Mouse (Mus musculus): ENCODE data around the gene Gm28048. TPM values are rescaled to one million over a fixed set of nuclear protein-coding genes. Genes with fewer than 3 reads are reported as not detected.
A peak's percentile ranks its signal among the peaks of the same experiment; 100 is the strongest.

The Gm28048 gene
- polyA plus RNA-seq, 1 experiment = 0.91 TPM

GRCm38 (mm10) chr11:22989786-22990185 is 7.9 kb upstream of the Gm28048 start:
- H3K4me1 ChIP-seq (ENCODE audit: control insufficient read depth, insufficient read depth, low read length) = peaks cover 3% of the 10 kb centered on the region; the same call in 1 of the 2 replicates
- TF ChIP-seq POLR2A (IDR thresholded peaks at IDR 0.05; ENCODE audit: control insufficient read depth, low read depth, low read length) (no peak), CTCF (IDR thresholded peaks at IDR 0.05; ENCODE audit: control insufficient read depth, insufficient read depth, insufficient replicate concordance, low read depth, low read length) (no peak)
- no peaks in the 10 kb centered on the region; the same call in none of the 2 replicates for H3K36me3 ChIP-seq (ENCODE audit: control insufficient read depth, insufficient read depth, low read length)
- H3K27me3 ChIP-seq (ENCODE audit: control insufficient read depth, insufficient read depth, low read length) = no peaks in the 10 kb centered on the region
- H3K4me3 ChIP-seq (ENCODE audit: control insufficient read depth, low read depth, low read length) = no peak overlapping the region; the same call in 1 of the 2 replicates
- no peak overlapping the region for H3K27ac ChIP-seq (ENCODE audit: control insufficient read depth, insufficient read depth, low read depth, low read length)

GRCm38 (mm10) chr11:22987357-22987756 is 5.5 kb upstream of the Gm28048 start:
- Histone ChIP-seq H3K36me3 (ENCODE audit: control insufficient read depth, insufficient read depth, low read length) (no peaks in the 10 kb centered on the region), H3K4me1 (ENCODE audit: control insufficient read depth, insufficient read depth, low read length) (peaks cover 3% of the 10 kb centered on the region; the same call in 1 of the 2 replicates), H3K4me3 (ENCODE audit: control insufficient read depth, low read depth, low read length) (no peak overlapping the region), H3K27ac (ENCODE audit: control insufficient read depth, insufficient read depth, low read depth, low read length) (no peak overlapping the region), H3K27me3 (ENCODE audit: control insufficient read depth, insufficient read depth, low read length) (no peaks in the 10 kb centered on the region)
- TF ChIP-seq CTCF (IDR thresholded peaks at IDR 0.05; ENCODE audit: control insufficient read depth, insufficient read depth, insufficient replicate concordance, low read depth, low read length) (no peak), POLR2A (IDR thresholded peaks at IDR 0.05; ENCODE audit: control insufficient read depth, low read depth, low read length) (no peak)

- H3K27ac ChIP-seq (ENCODE audit: control insufficient read depth, insufficient read depth, low read depth, low read length) = no peak overlapping the region
- H3K4me1 ChIP-seq (ENCODE audit: control insufficient read depth, insufficient read depth, low read length) = peaks cover 8% of the 10 kb centered on the region
- no peak overlapping the region for H3K4me3 ChIP-seq (ENCODE audit: control insufficient read depth, low read depth, low read length)
- no peaks in the 10 kb centered on the region for H3K27me3 ChIP-seq (ENCODE audit: control insufficient read depth, insufficient read depth, low read length)
- TF ChIP-seq POLR2A (IDR thresholded peaks at IDR 0.05; ENCODE audit: control insufficient read depth, low read depth, low read length) (no peak), CTCF (IDR thresholded peaks at IDR 0.05; ENCODE audit: control insufficient read depth, insufficient read depth, insufficient replicate concordance, low read depth, low read length) (no peak)
- no peaks in the 10 kb centered on the region for H3K36me3 ChIP-seq (ENCODE audit: control insufficient read depth, insufficient read depth, low read length)
Observed at GRCm38 (mm10) chr11:22985510-22985909, 3.6 kb upstream of the Gm28048 start.

- peaks cover 8% of the 10 kb centered on the region for H3K4me1 ChIP-seq (ENCODE audit: control insufficient read depth, insufficient read depth, low read length)
- no peak overlapping the region for H3K27ac ChIP-seq (ENCODE audit: control insufficient read depth, insufficient read depth, low read depth, low read length)
- no peak for TF ChIP-seq POLR2A (IDR thresholded peaks at IDR 0.05; ENCODE audit: control insufficient read depth, low read depth, low read length)
- TF ChIP-seq CTCF (IDR thresholded peaks at IDR 0.05; ENCODE audit: control insufficient read depth, insufficient read depth, insufficient replicate concordance, low read depth, low read length) = no peak
- no peaks in the 10 kb centered on the region for H3K36me3 ChIP-seq (ENCODE audit: control insufficient read depth, insufficient read depth, low read length)
- no peak overlapping the region for H3K4me3 ChIP-seq (ENCODE audit: control insufficient read depth, low read depth, low read length)
- H3K27me3 ChIP-seq (ENCODE audit: control insufficient read depth, insufficient read depth, low read length) = no peaks in the 10 kb centered on the region
Observed at GRCm38 (mm10) chr11:22982846-22983245, 956 bp upstream of the Gm28048 start.

- peaks cover 8% of the 10 kb centered on the region for H3K4me1 ChIP-seq (ENCODE audit: control insufficient read depth, insufficient read depth, low read length)
- H3K27ac ChIP-seq (ENCODE audit: control insufficient read depth, insufficient read depth, low read depth, low read length) = peak overlapping the region; percentile 81
- H3K4me3 ChIP-seq (ENCODE audit: control insufficient read depth, low read depth, low read length) = peak overlapping the region; percentile 93
- H3K27me3 ChIP-seq (ENCODE audit: control insufficient read depth, insufficient read depth, low read length) = no peaks in the 10 kb centered on the region
- H3K36me3 ChIP-seq (ENCODE audit: control insufficient read depth, insufficient read depth, low read length) = no peaks in the 10 kb centered on the region
- TF ChIP-seq POLR2A (IDR thresholded peaks at IDR 0.05; ENCODE audit: control insufficient read depth, low read depth, low read length) (no peak), CTCF (IDR thresholded peaks at IDR 0.05; ENCODE audit: control insufficient read depth, insufficient read depth, insufficient replicate concordance, low read depth, low read length) (no peak)
Observed at GRCm38 (mm10) chr11:22981543-22981950, 343 bp downstream of the Gm28048 start.

- Histone ChIP-seq H3K27ac (ENCODE audit: control insufficient read depth, insufficient read depth, low read depth, low read length) (no peak overlapping the region), H3K27me3 (ENCODE audit: control insufficient read depth, insufficient read depth, low read length) (no peaks in the 10 kb centered on the region), H3K4me3 (ENCODE audit: control insufficient read depth, low read depth, low read length) (peak overlapping the region; percentile 48), H3K4me1 (ENCODE audit: control insufficient read depth, insufficient read depth, low read length) (peaks cover 8% of the 10 kb centered on the region), H3K36me3 (ENCODE audit: control insufficient read depth, insufficient read depth, low read length) (no peaks in the 10 kb centered on the region)
- TF ChIP-seq CTCF (IDR thresholded peaks at IDR 0.05; ENCODE audit: control insufficient read depth, insufficient read depth, insufficient replicate concordance, low read depth, low read length) = no peak
- TF ChIP-seq POLR2A (IDR thresholded peaks at IDR 0.05; ENCODE audit: control insufficient read depth, low read depth, low read length) = no peak
Observed at GRCm38 (mm10) chr11:22981041-22981440, 849 bp downstream of the Gm28048 start.

GRCm38 (mm10) chr11:22979221-22979620 is 2.7 kb downstream of the Gm28048 start:
- Histone ChIP-seq H3K27ac (ENCODE audit: control insufficient read depth, insufficient read depth, low read depth, low read length) (no peak overlapping the region), H3K27me3 (ENCODE audit: control insufficient read depth, insufficient read depth, low read length) (no peaks in the 10 kb centered on the region), H3K4me3 (ENCODE audit: control insufficient read depth, low read depth, low read length) (no peak overlapping the region), H3K36me3 (ENCODE audit: control insufficient read depth, insufficient read depth, low read length) (no peaks in the 10 kb centered on the region), H3K4me1 (ENCODE audit: control insufficient read depth, insufficient read depth, low read length) (peaks cover 10% of the 10 kb centered on the region)
- no peak for TF ChIP-seq POLR2A (IDR thresholded peaks at IDR 0.05; ENCODE audit: control insufficient read depth, low read depth, low read length)
- no peak for TF ChIP-seq CTCF (IDR thresholded peaks at IDR 0.05; ENCODE audit: control insufficient read depth, insufficient read depth, insufficient replicate concordance, low read depth, low read length)

- Histone ChIP-seq H3K4me3 (ENCODE audit: control insufficient read depth, low read depth, low read length) (no peak overlapping the region), H3K27ac (ENCODE audit: control insufficient read depth, insufficient read depth, low read depth, low read length) (no peak overlapping the region), H3K27me3 (ENCODE audit: control insufficient read depth, insufficient read depth, low read length) (no peaks in the 10 kb centered on the region), H3K4me1 (ENCODE audit: control insufficient read depth, insufficient read depth, low read length) (peaks cover 13% of the 10 kb centered on the region), H3K36me3 (ENCODE audit: control insufficient read depth, insufficient read depth, low read length) (no peaks in the 10 kb centered on the region)
- no peak for TF ChIP-seq POLR2A (IDR thresholded peaks at IDR 0.05; ENCODE audit: control insufficient read depth, low read depth, low read length)
- TF ChIP-seq CTCF (IDR thresholded peaks at IDR 0.05; ENCODE audit: control insufficient read depth, insufficient read depth, insufficient replicate concordance, low read depth, low read length) = no peak
Observed at GRCm38 (mm10) chr11:22978711-22979110, 3.2 kb downstream of the Gm28048 start.
